ENCODE assay signal across 8 mouse cellular contexts in the genomic region with DNA sequence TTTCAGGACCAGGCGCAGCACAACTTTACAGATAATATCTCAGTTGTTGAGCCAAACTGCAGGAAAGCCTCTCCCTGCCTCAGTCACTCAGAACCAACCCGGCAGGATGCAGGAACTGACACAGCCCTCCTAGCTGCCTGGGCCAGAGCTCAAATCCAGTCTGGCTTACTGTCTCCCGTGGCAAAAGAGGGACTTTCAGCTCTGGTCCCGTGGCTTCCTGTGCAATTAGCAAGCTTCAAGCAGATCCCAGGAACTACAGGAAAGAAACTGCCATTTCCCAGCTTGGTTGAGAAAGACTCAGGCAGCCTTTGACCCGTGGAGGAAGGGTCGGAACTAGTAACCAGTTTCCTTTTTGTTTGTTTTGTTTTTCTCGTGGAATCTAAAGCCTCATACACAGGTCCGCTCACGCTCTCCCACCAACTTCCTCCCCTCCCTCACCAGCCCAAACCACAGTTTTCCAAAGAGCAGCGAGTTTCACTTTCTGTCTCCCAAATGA. TPM values are rescaled to one million over a fixed set of nuclear protein-coding genes. Genes with fewer than 3 reads are reported as not detected.
A peak's percentile ranks its signal among the peaks of the same experiment; 100 is the strongest.
DNase-seq lines count a peak whose midpoint lies in the region; ATAC-seq lines count a peak whose summit lies in the region.

No protein-coding gene starts in this region.

- peak overlapping the region; percentile 14 for H3K4me3 ChIP-seq in lung, embryonic 16.5 days (ENCODE audit: low read length)

- H3K9ac ChIP-seq in lung, embryonic 16.5 days (ENCODE audit: low read length): peak overlapping the region; percentile 46

- no peaks in the 10 kb centered on the region for H3K36me3 ChIP-seq in lung, embryonic 16.5 days (ENCODE audit: control insufficient read depth, insufficient read depth, low read length)

- WGBS in lung, embryonic 16.5 days: 15% methylated on average over 10 of the region's 10 CpGs

- H3K9me3 ChIP-seq in lung, embryonic 16.5 days (ENCODE audit: control insufficient read depth, low read length): no peaks in the 10 kb centered on the region

- peak; percentile 43 for DNase-seq in urinary bladder, postnatal 25 days (ENCODE audit: low spot score)
- DNase-seq in urinary bladder, postnatal 10 days (ENCODE audit: low spot score): no peak
- peak; percentile 62 for DNase-seq in gastrocnemius, postnatal 25 days
- peak; percentile 67 to 69 for DNase-seq in kidney, adult 8-10 months
- no peak for DNase-seq in layer of hippocampus, postnatal 25 days (ENCODE audit: extremely low spot score in 1 of 2, low spot score in 1 of 2)
- DNase-seq in right cerebral cortex, adult 18-20 months: no peak
- no peak for DNase-seq in frontal cortex, postnatal 25 days (ENCODE audit: low spot score in 2 of 2)

- peak overlapping the region; percentile 56 for H3K27ac ChIP-seq in lung, embryonic 16.5 days (ENCODE audit: low read length)

- H3K4me2 ChIP-seq in lung, embryonic 16.5 days (ENCODE audit: low read depth, low read length): peak overlapping the region; percentile 22

- peak; percentile 45; the same call in 1 of the 2 replicates for ATAC-seq in lung, embryonic 16.5 days (ENCODE audit: low read depth)

- no peaks in the 10 kb centered on the region for H3K27me3 ChIP-seq in lung, embryonic 16.5 days (ENCODE audit: control insufficient read depth, insufficient read depth, low read depth, low read length)

- H3K4me1 ChIP-seq in lung, embryonic 16.5 days (replicated peaks; ENCODE audit: control insufficient read depth, insufficient read depth, low read length): no peaks in the 10 kb centered on the region

RNA-seq across cellular contexts. Expression of gene Cebpg, which starts 24.5 kb away (rescaled TPM):
- total RNA-seq in gastrocnemius, postnatal 25 days (2021): 10 to 100 TPM; 31.7 to 35.8 TPM
- polyA plus RNA-seq in lung, embryonic 16.5 days (2015; fragmentation: Nextera tagmentation; extraction: Ambion mirVana): 37.5 and 38.7 TPM in 2 replicates
- total RNA-seq in layer of hippocampus, postnatal 25 days (2021): 10 to 100 TPM; 26.1 to 27.7 TPM

RNA-seq across cellular contexts. Expression of gene Cebpa, which starts 38.2 kb away (rescaled TPM):
- total RNA-seq in gastrocnemius, postnatal 25 days (2021): 10 to 100 TPM in 1 of 2 experiments, 1 to 10 TPM in 1; 2.1 to 19.6 TPM
- polyA plus RNA-seq in lung, embryonic 16.5 days (2015; fragmentation: Nextera tagmentation; extraction: Ambion mirVana): 7.5 and 9.4 TPM in 2 replicates
- 10 to 100 TPM; 14.2 to 20.7 TPM for total RNA-seq in layer of hippocampus, postnatal 25 days (2021)

Comparison
In these comparisons a context has a peak if more than half of its experiments do, and no peak if none do; other contexts are left out.
1. DNase-seq: peak in urinary bladder, postnatal 25 days (single experiment), gastrocnemius, postnatal 25 days (single experiment) and kidney, adult 8-10 months (2 of 2); none in urinary bladder, postnatal 10 days (single experiment), layer of hippocampus, postnatal 25 days (0 of 2), right cerebral cortex, adult 18-20 months (single experiment) and frontal cortex, postnatal 25 days (0 of 2).